In genomic region chr5:66368966-66369365, GRCm38 (mm10) we compare ENCODE assay signal across 9 mouse cellular contexts.
DNase-seq lines count a peak whose midpoint lies in the region; ATAC-seq and TF ChIP-seq lines count a peak whose summit lies in the region.
"Had no signal": no experiment of that assay in that cellular context is flagged by ENCODE, and none has a peak within 500 bp of the region (broad histone marks: within the 10 kb centered on the region; RNA-seq: fewer than 3 reads in every experiment).

No protein-coding gene starts in this region.

- H3K9me3 ChIP-seq in kidney, embryonic 15.5 days (replicated peaks) = no peaks in the 10 kb centered on the region
- H3K9me3 ChIP-seq in ES-Bruce4 (replicated peaks; ENCODE audit: control insufficient read depth, insufficient read depth, low read length, poor library complexity, severe bottlenecking) = no peaks in the 10 kb centered on the region
- no peaks in the 10 kb centered on the region for H3K9me3 ChIP-seq in forebrain, embryonic 10.5 days

- H3K9ac ChIP-seq in kidney, embryonic 15.5 days = no peak overlapping the region
- no peak overlapping the region for H3K9ac ChIP-seq in ES-Bruce4 (ENCODE audit: low read depth, poor library complexity, severe bottlenecking)

- TF ChIP-seq POLR2A in kidney, adult 2 months (IDR thresholded peaks at IDR 0.05; ENCODE audit: low read depth, low read length) = no peak
- no peak for TF ChIP-seq POLR2A in ES-Bruce4 (IDR thresholded peaks at IDR 0.05; ENCODE audit: insufficient read depth, low read length)

- no peak overlapping the region for H3K27ac ChIP-seq in kidney, adult 2 months (ENCODE audit: insufficient read depth, low read depth, low read length)
- H3K27ac ChIP-seq in kidney, embryonic 15.5 days = no peak overlapping the region
- H3K27ac ChIP-seq in ES-Bruce4 (ENCODE audit: insufficient read depth, low read length) = no peak overlapping the region
- no peak overlapping the region for H3K27ac ChIP-seq in forebrain, embryonic 10.5 days

- WGBS in kidney, adult 2 months = 39% methylated on average over 7 of the region's 7 CpGs
- WGBS in kidney, embryonic 15.5 days = 42% methylated on average over 7 of the region's 7 CpGs
- WGBS in forebrain, embryonic 10.5 days = 46% methylated on average over 7 of the region's 7 CpGs

- TF ChIP-seq EP300 in ES-Bruce4 (IDR thresholded peaks at IDR 0.05; ENCODE audit: insufficient read depth, low read depth, low read length) = no peak

- DNase-seq in kidney, adult 2 months = peak; percentile 62
- peak; percentile 74 for DNase-seq in brain, adult 2 months (ENCODE audit: low read depth, low spot score)
- peak; percentile 58 for DNase-seq in forebrain, embryonic 10.5 days (ENCODE audit: extremely low spot score, low spot score)
- peak; percentile 34 to 71 for DNase-seq in layer of hippocampus, postnatal 25 days (ENCODE audit: extremely low spot score in 1 of 2, low spot score in 1 of 2)
- DNase-seq in thymus, postnatal 25 days = peak; percentile 41

- peak; percentile 94 for TF ChIP-seq CTCF in kidney, adult 2 months (conservative IDR thresholded peaks at IDR 0.05; ENCODE audit: insufficient read depth, insufficient read length, low read depth, low read length)
- peak; percentile 99 for TF ChIP-seq CTCF in ES-Bruce4 (IDR thresholded peaks at IDR 0.05; ENCODE audit: low read depth, low read length)

- ATAC-seq in kidney, embryonic 15.5 days (replicated peaks; ENCODE audit: low FRiP score) = no peak
- peak; percentile 59; the same call in 1 of the 2 replicates for ATAC-seq in monocyte, adult 5-6 weeks (replicated peaks; ENCODE audit: insufficient number of reproducible peaks, low FRiP score, low TSS enrichment, poor library complexity, severe bottlenecking)

- no peak overlapping the region for H3K4me3 ChIP-seq in kidney, adult 2 months (ENCODE audit: insufficient read depth, low read depth, low read length)
- no peak overlapping the region for H3K4me3 ChIP-seq in kidney, embryonic 15.5 days (replicated peaks)
- no peak overlapping the region for H3K4me3 ChIP-seq in ES-Bruce4 (ENCODE audit: low read depth, low read length)
- no peak overlapping the region for H3K4me3 ChIP-seq in forebrain, embryonic 10.5 days
- H3K4me3 ChIP-seq: erythroblast, embryonic 14.5 days had no signal

- no peaks in the 10 kb centered on the region; the same call in 1 of the 2 replicates for H3K36me3 ChIP-seq in kidney, adult 2 months (ENCODE audit: control insufficient read depth, insufficient read depth, low read length)
- H3K36me3 ChIP-seq in kidney, embryonic 15.5 days = peaks cover 4% of the 10 kb centered on the region; the same call in 1 of the 2 replicates
- no peaks in the 10 kb centered on the region for H3K36me3 ChIP-seq in ES-Bruce4 (ENCODE audit: control insufficient read depth, insufficient read depth, low read length, poor library complexity, severe bottlenecking)
- no peaks in the 10 kb centered on the region for H3K36me3 ChIP-seq in forebrain, embryonic 10.5 days (replicated peaks)

- no peak overlapping the region for H3K4me2 ChIP-seq in kidney, embryonic 15.5 days

- H3K27me3 ChIP-seq in kidney, adult 2 months (replicated peaks; ENCODE audit: control insufficient read depth, insufficient read depth, low read length) = no peaks in the 10 kb centered on the region
- H3K27me3 ChIP-seq in kidney, embryonic 15.5 days = no peaks in the 10 kb centered on the region
- no peaks in the 10 kb centered on the region for H3K27me3 ChIP-seq in ES-Bruce4 (ENCODE audit: control insufficient read depth, insufficient read depth, low read length, poor library complexity, severe bottlenecking)
- no peaks in the 10 kb centered on the region for H3K27me3 ChIP-seq in forebrain, embryonic 10.5 days (ENCODE audit: poor library complexity, severe bottlenecking)

- H3K4me1 ChIP-seq in kidney, adult 2 months (ENCODE audit: control insufficient read depth, insufficient read depth, low read length) = peaks cover 9% of the 10 kb centered on the region
- peaks cover 34% of the 10 kb centered on the region for H3K4me1 ChIP-seq in kidney, embryonic 15.5 days
- no peaks in the 10 kb centered on the region for H3K4me1 ChIP-seq in ES-Bruce4 (ENCODE audit: control insufficient read depth, insufficient read depth, low read length)
- H3K4me1 ChIP-seq in forebrain, embryonic 10.5 days = peaks cover 22% of the 10 kb centered on the region
